Mouse (Mus musculus): ENCODE measurements around the gene 2810408A11Rik. TPM values are rescaled to one million over a fixed set of nuclear protein-coding genes. Genes with fewer than 3 reads are reported as not detected.
A peak's percentile ranks its signal among the peaks of the same experiment; 100 is the strongest.
"Not testable (repeated sequence)": the region's sequence is repeated elsewhere in the genome, so short reads cannot be mapped to it uniquely, and the experiment has no call there.

The 2810408A11Rik gene
- polyA plus RNA-seq, 1 experiment from 2014 or later: 32.8 TPM

- WGBS: 81% methylated on average over 3 of the region's 3 CpGs
- H3K4me3 ChIP-seq (replicated peaks); H3K9ac ChIP-seq (replicated peaks); H3K27ac ChIP-seq; H3K4me2 ChIP-seq; H3K36me3 ChIP-seq; H3K4me1 ChIP-seq (replicated peaks); ATAC-seq (ENCODE audit: insufficient number of reproducible peaks, insufficient read depth, low FRiP score, low TSS enrichment, low read depth); H3K9me3 ChIP-seq: not testable (repeated sequence)
- peaks cover 24% of the 10 kb centered on the region for H3K27me3 ChIP-seq
Observed at GRCm38 (mm10) chr11:69863729-69864128, 37.1 kb downstream of the 2810408A11Rik start.

GRCm38 (mm10) chr11:69858113-69858998 is 42.4 kb downstream of the 2810408A11Rik start, which contains the start of gene Tnk1:
Gene Tnk1, minus strand, starts transcription at chr11:69858730.
- Histone ChIP-seq H3K9ac (replicated peaks) (no peak within 1 kb of the TSS), H3K4me2 (peak within 1 kb of the TSS; percentile 15), H3K27me3 (peaks cover 40% of the 10 kb centered on the region), H3K4me1 (replicated peaks) (peaks cover 7% of the 10 kb centered on the region), H3K36me3 (no peaks in the 10 kb centered on the region), H3K27ac (no peak within 1 kb of the TSS), H3K4me3 (replicated peaks) (peak within 1 kb of the TSS; percentile 1; the same call in 1 of the 2 replicates), H3K9me3 (no peaks in the 10 kb centered on the region)
- WGBS: 17% methylated on average over 30 of the region's 30 CpGs
- ATAC-seq (ENCODE audit: insufficient number of reproducible peaks, insufficient read depth, low FRiP score, low TSS enrichment, low read depth): no peak

DNA sequence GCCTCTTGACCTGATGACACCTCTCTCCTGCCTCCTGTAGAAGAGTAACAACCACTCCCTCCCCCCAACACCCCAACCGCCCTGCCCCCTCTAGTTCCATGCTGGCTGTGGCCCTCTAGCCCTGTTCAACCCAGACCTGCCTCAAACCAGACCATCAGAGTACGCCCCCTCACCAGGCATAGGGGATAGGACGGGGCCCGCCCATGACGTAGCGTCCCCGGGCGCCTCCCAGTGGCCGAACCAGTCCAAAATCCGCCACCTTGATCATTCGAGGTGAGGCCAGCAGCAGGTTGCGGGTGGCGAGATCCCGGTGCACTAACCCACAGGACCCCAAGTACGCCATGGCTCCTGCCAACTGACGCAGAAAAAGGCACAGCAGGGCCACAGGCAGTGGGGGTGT is 45.4 kb downstream of the 2810408A11Rik start:
- H3K9me3 ChIP-seq: no peaks in the 10 kb centered on the region
- 17% methylated on average over 16 of the region's 16 CpGs for WGBS
- no peak overlapping the region for H3K27ac ChIP-seq
- peak overlapping the region; percentile 8; the same call in 1 of the 2 replicates for H3K4me2 ChIP-seq
- H3K27me3 ChIP-seq: peaks cover 36% of the 10 kb centered on the region
- H3K4me3 ChIP-seq (replicated peaks): peak overlapping the region; percentile 2; the same call in 1 of the 2 replicates
- peaks cover 12% of the 10 kb centered on the region for H3K4me1 ChIP-seq (replicated peaks)
- peak; percentile 60; the same call in 1 of the 2 replicates for ATAC-seq (ENCODE audit: insufficient number of reproducible peaks, insufficient read depth, low FRiP score, low TSS enrichment, low read depth)
- peaks cover 22% of the 10 kb centered on the region for H3K36me3 ChIP-seq
- H3K9ac ChIP-seq (replicated peaks): no peak overlapping the region

DNA sequence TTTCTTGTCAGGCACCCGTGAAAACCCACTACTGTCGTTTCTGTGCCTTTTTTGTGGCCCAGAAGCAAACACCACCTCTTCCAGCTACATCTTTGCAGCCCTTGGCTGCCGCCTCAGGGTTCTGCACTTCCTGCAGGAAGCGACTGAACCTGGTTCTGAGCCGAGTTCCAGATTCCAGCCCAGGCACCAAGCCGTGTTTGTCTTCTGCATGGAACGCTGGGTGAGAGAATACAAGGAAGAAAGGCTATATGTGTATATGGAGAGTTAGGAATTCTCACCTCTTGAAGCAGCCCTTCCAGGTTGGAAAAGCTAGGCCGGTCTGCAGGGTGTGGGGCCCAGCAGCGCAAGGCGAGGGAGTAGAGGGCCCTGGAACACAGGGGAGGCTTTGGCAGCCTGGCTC is 46.1 kb downstream of the 2810408A11Rik start:
- Histone ChIP-seq H3K27me3 (peaks cover 32% of the 10 kb centered on the region), H3K27ac (peak overlapping the region; percentile 5; the same call in 1 of the 2 replicates), H3K4me2 (no peak overlapping the region), H3K4me1 (replicated peaks) (peaks cover 14% of the 10 kb centered on the region), H3K36me3 (peaks cover 29% of the 10 kb centered on the region), H3K4me3 (replicated peaks) (no peak overlapping the region), H3K9me3 (no peaks in the 10 kb centered on the region), H3K9ac (replicated peaks) (no peak overlapping the region)
- WGBS: 81% methylated on average over 10 of the region's 10 CpGs
- ATAC-seq (ENCODE audit: insufficient number of reproducible peaks, insufficient read depth, low FRiP score, low TSS enrichment, low read depth): no peak

DNA sequence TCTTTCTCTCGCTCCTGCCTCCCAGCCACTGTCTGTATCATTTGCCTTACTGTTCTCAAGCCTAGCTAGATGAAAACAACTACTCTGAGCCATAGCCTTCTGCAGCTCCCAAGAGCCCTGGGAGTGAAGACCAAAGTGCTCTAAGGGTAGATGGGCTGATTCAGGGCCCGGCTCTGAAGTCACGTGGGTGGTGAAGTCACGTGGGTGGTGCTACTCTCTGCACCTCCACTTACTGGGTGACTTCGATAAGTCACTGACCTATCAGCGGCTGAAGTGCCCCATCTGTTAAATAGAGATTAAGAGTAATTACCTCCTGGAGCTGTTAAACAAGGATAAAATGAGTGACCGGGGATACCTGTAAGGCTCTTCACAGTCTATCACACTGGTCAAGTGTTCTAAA is 46.8 kb downstream of the 2810408A11Rik start:
- ATAC-seq (ENCODE audit: insufficient number of reproducible peaks, insufficient read depth, low FRiP score, low TSS enrichment, low read depth): no peak
- Histone ChIP-seq H3K4me2 (no peak overlapping the region), H3K4me3 (replicated peaks) (no peak overlapping the region), H3K27ac (peak overlapping the region; percentile 41; the same call in 1 of the 2 replicates), H3K9ac (replicated peaks) (no peak overlapping the region), H3K4me1 (replicated peaks) (peaks cover 14% of the 10 kb centered on the region), H3K9me3 (no peaks in the 10 kb centered on the region), H3K36me3 (peaks cover 36% of the 10 kb centered on the region), H3K27me3 (peaks cover 25% of the 10 kb centered on the region)
- WGBS: 60% methylated on average over 7 of the region's 7 CpGs

DNA sequence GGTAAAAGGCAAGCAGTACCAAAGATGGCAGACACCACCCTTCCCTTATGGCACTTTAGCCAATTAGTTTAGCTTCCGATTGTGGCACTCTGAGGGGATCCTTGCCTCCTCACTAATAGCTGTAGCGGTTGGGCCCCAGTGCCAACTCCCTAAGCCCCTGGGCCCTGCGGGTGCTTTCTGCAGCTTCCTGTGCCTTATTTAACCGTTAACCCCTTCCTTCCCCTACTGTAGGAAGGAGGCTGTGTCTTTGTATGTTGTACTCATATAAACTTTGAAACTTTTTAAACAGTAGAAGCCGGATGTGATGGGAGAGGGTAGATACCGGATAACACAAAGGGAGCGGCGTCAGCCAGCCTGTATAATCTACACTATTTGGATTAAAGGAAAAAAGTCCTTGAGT is 50.0 kb downstream of the 2810408A11Rik start:
- Histone ChIP-seq H3K9me3 (no peaks in the 10 kb centered on the region), H3K36me3 (peaks cover 49% of the 10 kb centered on the region), H3K9ac (replicated peaks) (no peak overlapping the region), H3K4me1 (replicated peaks) (peaks cover 26% of the 10 kb centered on the region), H3K4me3 (replicated peaks) (no peak overlapping the region), H3K27me3 (no peaks in the 10 kb centered on the region; the same call in 1 of the 2 replicates), H3K4me2 (no peak overlapping the region), H3K27ac (no peak overlapping the region)
- no peak for ATAC-seq (ENCODE audit: insufficient number of reproducible peaks, insufficient read depth, low FRiP score, low TSS enrichment, low read depth)
- WGBS: 77% methylated on average over 8 of the region's 8 CpGs

DNA sequence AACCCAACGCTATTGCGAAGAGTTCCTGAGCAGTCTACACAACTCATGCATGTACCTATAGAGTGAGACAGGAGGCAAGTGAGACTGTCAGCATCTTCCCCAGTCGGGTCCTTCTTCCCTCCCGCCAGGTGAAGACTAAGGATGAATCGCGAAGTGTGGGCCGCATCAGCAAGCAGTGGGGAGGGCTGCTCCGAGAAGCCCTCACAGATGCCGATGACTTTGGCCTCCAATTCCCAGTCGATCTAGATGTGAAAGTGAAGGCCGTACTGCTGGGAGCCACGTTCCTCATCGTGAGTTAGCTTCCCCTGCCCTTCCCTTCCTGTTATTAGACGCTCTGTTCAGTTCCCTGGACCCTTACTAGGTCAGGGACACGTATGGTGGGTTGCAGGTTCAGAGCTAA is 50.9 kb downstream of the 2810408A11Rik start:
- Histone ChIP-seq H3K36me3 (peaks cover 49% of the 10 kb centered on the region), H3K27me3 (no peaks in the 10 kb centered on the region), H3K4me2 (no peak overlapping the region), H3K27ac (no peak overlapping the region), H3K9ac (replicated peaks) (no peak overlapping the region; the same call in 1 of the 2 replicates), H3K4me1 (replicated peaks) (peaks cover 28% of the 10 kb centered on the region), H3K4me3 (replicated peaks) (no peak overlapping the region), H3K9me3 (no peaks in the 10 kb centered on the region)
- WGBS: 92% methylated on average over 15 of the region's 15 CpGs
- ATAC-seq (ENCODE audit: insufficient number of reproducible peaks, insufficient read depth, low FRiP score, low TSS enrichment, low read depth): no peak

DNA sequence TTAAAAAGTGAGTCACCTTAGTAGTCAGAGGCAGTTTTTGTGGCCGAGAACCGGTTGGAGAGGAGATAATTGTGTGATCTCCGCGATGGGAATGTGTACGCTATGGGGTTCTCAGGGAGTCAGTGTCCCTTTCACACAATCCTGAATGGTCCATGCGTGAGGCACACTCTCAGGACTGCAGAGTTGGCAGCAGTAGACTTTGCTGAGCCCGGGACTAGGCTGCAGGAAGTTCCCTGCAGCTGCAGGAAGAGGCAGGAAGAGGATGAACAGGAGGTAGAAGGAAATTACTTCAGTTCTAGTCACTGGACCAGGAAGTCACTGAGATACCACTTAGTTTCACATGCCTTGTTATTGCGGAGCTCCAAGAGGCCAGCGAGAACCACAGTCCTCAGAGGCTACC is 51.7 kb downstream of the 2810408A11Rik start:
- whole genome bisulfite sequencing: 91% methylated on average over 9 of the region's 9 CpGs
- ATAC-seq (ENCODE audit: insufficient number of reproducible peaks, insufficient read depth, low FRiP score, low TSS enrichment, low read depth): no peak
- H3K36me3 ChIP-seq: peaks cover 49% of the 10 kb centered on the region
- no peak overlapping the region for H3K4me2 ChIP-seq
- 0 out of 2 replicates have a peak overlapping the region, but pooled peaks have one; percentile 2 for H3K4me3 ChIP-seq (replicated peaks)
- no peaks in the 10 kb centered on the region for H3K9me3 ChIP-seq
- peaks cover 28% of the 10 kb centered on the region for H3K4me1 ChIP-seq (replicated peaks)
- no peak overlapping the region for H3K27ac ChIP-seq
- no peaks in the 10 kb centered on the region for H3K27me3 ChIP-seq
- H3K9ac ChIP-seq (replicated peaks): no peak overlapping the region

DNA sequence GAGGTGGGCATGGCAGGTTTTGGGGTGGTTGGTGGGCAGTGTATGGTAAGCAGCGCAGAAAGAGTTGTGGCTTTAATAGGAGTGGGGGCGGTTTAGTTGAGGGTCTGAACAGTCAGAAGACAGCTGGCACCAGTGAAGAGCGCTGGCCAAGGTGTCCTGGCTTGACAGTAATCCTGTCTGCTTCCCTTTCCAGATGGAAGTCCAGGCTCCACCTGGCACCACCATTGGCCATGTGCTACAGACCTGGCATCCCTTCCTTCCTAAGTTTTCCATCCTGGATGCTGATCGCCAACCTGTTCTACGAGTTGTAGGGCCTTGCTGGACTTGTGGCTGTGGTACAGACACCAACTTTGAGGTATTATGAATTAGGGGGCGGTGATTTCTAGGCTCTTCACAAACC is 52.8 kb downstream of the 2810408A11Rik start:
- H3K27me3 ChIP-seq: no peaks in the 10 kb centered on the region
- no peaks in the 10 kb centered on the region for H3K9me3 ChIP-seq
- H3K36me3 ChIP-seq: peaks cover 49% of the 10 kb centered on the region
- H3K4me1 ChIP-seq (replicated peaks): peaks cover 28% of the 10 kb centered on the region
- ATAC-seq (ENCODE audit: insufficient number of reproducible peaks, insufficient read depth, low FRiP score, low TSS enrichment, low read depth): no peak
- H3K4me2 ChIP-seq: peak overlapping the region; percentile 90
- 0 out of 2 replicates have a peak overlapping the region, but pooled peaks have one; percentile 81 for H3K9ac ChIP-seq (replicated peaks)
- 95% methylated on average over 6 of the region's 6 CpGs for WGBS
- no peak overlapping the region for H3K27ac ChIP-seq
- H3K4me3 ChIP-seq (replicated peaks): peak overlapping the region; percentile 72

Measured in limb, embryonic 12.5 days (tissue).